Mouse (Mus musculus): ENCODE measurements around the gene Hrh3. TPM values are rescaled to one million over a fixed set of nuclear protein-coding genes. Genes with fewer than 3 reads are reported as not detected.

Gene Hrh3
- polyA plus RNA-seq, 1 experiment from 2014 or later: 1.5 TPM

DNA sequence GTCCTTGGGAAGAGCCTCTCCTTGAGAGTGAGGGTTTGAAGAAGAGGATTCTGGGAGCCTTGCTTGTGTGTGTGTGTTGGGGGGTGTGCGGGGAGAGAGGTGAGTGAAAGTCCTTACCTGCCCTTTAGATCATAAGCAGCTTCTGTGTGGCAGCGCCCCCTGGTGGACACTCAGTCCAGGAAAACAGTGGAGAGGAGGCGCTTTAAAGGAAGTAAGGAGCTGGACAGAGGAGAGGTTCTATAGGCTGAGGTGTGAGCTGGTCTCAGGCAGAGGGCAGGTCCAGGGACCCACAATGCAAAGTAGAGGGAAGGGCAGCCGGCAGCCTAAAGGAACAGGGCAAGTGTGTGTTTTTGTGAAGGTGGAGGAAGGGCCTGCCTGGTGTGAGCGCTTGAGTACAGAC is 53.3 kb downstream of the Hrh3 start:
- Histone ChIP-seq H3K9me3 (ENCODE audit: control insufficient read depth, low read length) (no peaks in the 10 kb centered on the region), H3K9ac (replicated peaks; ENCODE audit: low read depth, low read length) (no peak overlapping the region), H3K4me2 (ENCODE audit: low read depth, low read length) (no peak overlapping the region), H3K27ac (ENCODE audit: low read depth, low read length) (no peak overlapping the region), H3K4me3 (ENCODE audit: low read depth, low read length) (no peak overlapping the region), H3K27me3 (ENCODE audit: control insufficient read depth, insufficient read depth, low read length) (no peaks in the 10 kb centered on the region), H3K36me3 (ENCODE audit: control insufficient read depth, insufficient read depth, low read length) (peaks cover 18% of the 10 kb centered on the region), H3K4me1 (ENCODE audit: control insufficient read depth, insufficient read depth, low read length) (0 out of 2 replicates have a peak, but pooled peaks cover 3% of the 10 kb centered on the region)
- WGBS: 25% methylated on average over 5 of the region's 5 CpGs
- ATAC-seq (ENCODE audit: low read depth): peak; percentile 38; the same call in 1 of the 2 replicates

Other genes with a start within 250 kb of the Hrh3 start
- gene Taf4, start 127.8 kb downstream of the Hrh3 start, polyA plus RNA-seq (2014; fragmentation: Nextera tagmentation; extraction: Ambion mirVana): 6.6 TPM in 2 replicates
- gene Lsm14b, start 79.5 kb downstream of the Hrh3 start, polyA plus RNA-seq (2014; fragmentation: Nextera tagmentation; extraction: Ambion mirVana): 14.1 and 17.3 TPM in 2 replicates
- 585 and 653 TPM in 2 replicates for gene Psma7, start 62.1 kb downstream of the Hrh3 start, polyA plus RNA-seq (2014; fragmentation: Nextera tagmentation; extraction: Ambion mirVana)
- gene Ss18l1, start 62.0 kb downstream of the Hrh3 start, polyA plus RNA-seq (2014; fragmentation: Nextera tagmentation; extraction: Ambion mirVana): 57.8 and 58.8 TPM in 2 replicates
- 33.3 and 34.2 TPM in 2 replicates for gene Mtg2, start 33.9 kb downstream of the Hrh3 start, polyA plus RNA-seq (2014; fragmentation: Nextera tagmentation; extraction: Ambion mirVana)
- gene Osbpl2, start 14.8 kb upstream of the Hrh3 start, polyA plus RNA-seq (2014; fragmentation: Nextera tagmentation; extraction: Ambion mirVana): 77.4 and 78.2 TPM in 2 replicates
- 147 and 154 TPM in 2 replicates for gene Adrm1, start 67.0 kb upstream of the Hrh3 start, polyA plus RNA-seq (2014; fragmentation: Nextera tagmentation; extraction: Ambion mirVana)
- 1.2 and 2.0 TPM in 2 replicates for gene Lama5, start 121.4 kb upstream of the Hrh3 start, polyA plus RNA-seq (2014; fragmentation: Nextera tagmentation; extraction: Ambion mirVana)
- 398 and 421 TPM in 2 replicates for gene Rps21, start 152.9 kb upstream of the Hrh3 start, polyA plus RNA-seq (2014; fragmentation: Nextera tagmentation; extraction: Ambion mirVana)
- gene Cables2, start 169.0 kb upstream of the Hrh3 start, polyA plus RNA-seq (2014; fragmentation: Nextera tagmentation; extraction: Ambion mirVana): 32.9 and 33.3 TPM in 2 replicates
- not detected in 2 replicates for gene Rbbp8nl, start 185.4 kb upstream of the Hrh3 start, polyA plus RNA-seq (2014; fragmentation: Nextera tagmentation; extraction: Ambion mirVana)
- gene Gata5, start 230.2 kb upstream of the Hrh3 start, polyA plus RNA-seq (2014; fragmentation: Nextera tagmentation; extraction: Ambion mirVana): not detected in 2 replicates

Data from neural tube, embryonic 14.5 days (tissue).